Mouse (Mus musculus) liver, embryonic 14.5 days (tissue): ENCODE results near the gene Ulk3. TPM values are rescaled to one million over a fixed set of nuclear protein-coding genes. Genes with fewer than 3 reads are reported as not detected.
A peak's percentile ranks its signal among the peaks of the same experiment; 100 is the strongest.

ENCODE experiments used
- ATAC-seq: fragments of 200-750 bp; cut with Nextera tagmentation; 2 replicates; pipeline ENCODE4 v1.8.0; 2017; ENCODE audit warnings: moderate number of reproducible peaks, mild to moderate bottlenecking, moderate library complexity; ENCODE audit not compliant: insufficient read depth
- DNase-seq, 3 experiments: peaks; one replicate each; pipeline ENCODE4 v3.0.0-alpha.2; 2012 to 2013; ENCODE audit warnings: low read depth in 3 of 3, low spot score in 3 of 3
- H3K27ac ChIP-seq: fragments of 300-500 bp; sonication (generic); 2 replicates; pipeline ENCODE4 v1.5.1; 2014; ENCODE audit warnings: moderate library complexity, mild to moderate bottlenecking, control low read depth, inconsistent platforms
- H3K27me3 ChIP-seq: fragments of 300-500 bp; sonication (generic); 2 replicates; pipeline ENCODE4 v1.6.1; 2014; ENCODE audit warnings: mild to moderate bottlenecking, low read length, moderate library complexity; ENCODE audit not compliant: control insufficient read depth, insufficient read depth
- H3K36me3 ChIP-seq: fragments of 300-500 bp; sonication (generic); replicated peaks from 2 replicates; pipeline ENCODE4 v1.6.1; 2014; ENCODE audit warnings: low read depth; ENCODE audit not compliant: control insufficient read depth, insufficient read depth
- H3K4me1 ChIP-seq, 2 experiments: fragments of 200-500 bp in 1 of 2; fragments of 300-500 bp in 1 of 2; sonication (generic) in 1 of 2; replicated peaks; 2 replicates each; pipeline ENCODE4 v1.6.1; 2012 to 2014; ENCODE audit warnings: antibody characterized with exemption in 1 of 2, inconsistent platforms in 1 of 2, low read length in 1 of 2; ENCODE audit not compliant: control insufficient read depth in 2 of 2, insufficient read depth in 2 of 2
- H3K4me2 ChIP-seq: fragments of 300-500 bp; sonication (generic); 2 replicates; pipeline ENCODE4 v1.6.1; 2014; ENCODE audit warnings: low read depth, mild to moderate bottlenecking, control low read depth, moderate library complexity
- H3K4me3 ChIP-seq, 2 experiments: fragments of 200-500 bp in 1 of 2; fragments of 300-500 bp in 1 of 2; sonication (generic) in 1 of 2; 2 replicates each; pipeline ENCODE4 v1.5.1; 2012 to 2014; ENCODE audit warnings: low read depth in 2 of 2, low read length in 2 of 2, mild to moderate bottlenecking in 2 of 2, control low read depth in 1 of 2, inconsistent platforms in 1 of 2, moderate library complexity in 1 of 2; ENCODE audit not compliant: insufficient read depth in 1 of 2
- H3K9ac ChIP-seq: fragments of 300-500 bp; sonication (generic); replicated peaks from 2 replicates; pipeline ENCODE4 v1.6.1; 2014; ENCODE audit warnings: mild to moderate bottlenecking, control low read depth, moderate library complexity
- H3K9me3 ChIP-seq: fragments of 300-500 bp; sonication (generic); 2 replicates; pipeline ENCODE4 v1.6.1; 2016; ENCODE audit warnings: low read length, mixed read lengths; ENCODE audit not compliant: control insufficient read depth
- CTCF ChIP-seq: IDR thresholded peaks from 2 replicates; pipeline ENCODE4 v1.5.1; 2016; ENCODE audit warnings: antibody characterized with exemption, low read depth, control low read depth
- EP300 ChIP-seq: IDR thresholded peaks from 2 replicates; pipeline ENCODE4 v1.6.1; 2016; ENCODE audit warnings: antibody characterized with exemption, low read depth
- WGBS: fragments of 180-500 bp; shearing (Covaris S2); extraction: QIAGEN DNeasy Blood & Tissue Kit; methylation state at CpG from one replicate; pipeline ENCODE4 v1.1.7; 2014; ENCODE audit not compliant: insufficient replicate concordance; 5-methylcytosine and 5-hydroxymethylcytosine counted together
- polyA plus RNA-seq, 2 experiments: library from polyadenylated mRNA; depleted of rRNA in 1 of 2; stranded (reverse) in 1 of 2; unstranded in 1 of 2; fragments of >200 nt; fragmentation: Nextera tagmentation in 1 of 2; extraction: Ambion mirVana in 1 of 2; gene quantifications; 2 replicates each; pipeline versions ENCODE4 v1.2.1 to v1.2.3; 2012 to 2014

Gene Ulk3
- polyA plus RNA-seq, 2 experiments = 2.0 to 4.5 TPM

DNA sequence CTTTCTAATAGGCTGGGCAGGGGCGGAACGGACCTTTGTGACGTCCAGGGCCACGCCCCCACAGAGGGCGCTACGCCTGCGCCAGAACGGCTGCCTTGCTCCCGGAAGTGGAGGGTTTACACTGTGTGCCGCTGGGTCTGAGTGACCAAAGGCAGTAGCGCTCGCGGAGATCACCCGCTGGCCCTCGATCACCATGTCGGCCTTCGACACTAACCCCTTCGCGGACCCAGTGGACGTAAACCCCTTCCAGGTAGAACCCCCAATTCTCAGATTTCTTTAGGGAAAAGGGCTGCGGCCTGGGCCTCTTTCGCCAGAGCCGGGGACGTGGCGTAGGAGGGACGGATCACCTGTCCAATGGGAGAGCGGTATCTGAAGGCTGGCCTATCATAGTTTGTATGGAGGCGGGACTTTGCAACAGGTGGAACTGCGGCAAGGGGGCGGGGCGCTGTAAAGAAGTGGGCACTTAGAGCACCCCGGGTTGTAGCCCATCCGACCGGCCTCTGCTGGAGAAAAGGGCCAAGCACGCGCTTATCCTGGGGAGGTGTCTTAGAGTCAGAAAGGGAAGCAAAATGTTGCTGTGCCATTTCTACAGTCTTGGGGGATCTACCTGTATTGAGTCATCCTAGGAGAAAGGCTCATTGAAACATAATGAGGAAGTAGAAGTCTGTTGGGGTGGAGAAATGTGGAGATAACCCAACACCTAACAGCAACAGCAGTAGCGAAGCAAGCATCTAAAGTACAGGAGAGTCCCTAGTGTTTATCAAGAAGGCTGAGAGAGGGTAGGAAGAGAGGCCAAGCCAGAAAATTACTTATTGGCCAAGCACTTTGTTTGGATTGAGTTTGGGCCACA lies 28.2 kb upstream of the Ulk3 start, which contains the start of gene Scamp2:
Gene Scamp2, plus strand, starts transcription at position 83 of the 850 bp plus-strand sequence.
- no peaks in the 10 kb centered on the region for H3K36me3 ChIP-seq
- under 1% methylated on average over 37 of the region's 37 CpGs for WGBS
- H3K4me2 ChIP-seq = peak within 1 kb of the TSS; percentile 88
- TF ChIP-seq CTCF (peak; percentile 50), EP300 (no peak)
- DNase-seq (peak; percentile 84 to 88 (median 86)), ATAC-seq (peak; percentile 99)
- H3K4me1 ChIP-seq = peaks cover 16 to 18% of the 10 kb centered on the region in 2 experiments
- peak within 1 kb of the TSS; percentile 74 to 76 for H3K4me3 ChIP-seq
- peak within 1 kb of the TSS; percentile 47 for H3K27ac ChIP-seq
- peak within 1 kb of the TSS; percentile 70 for H3K9ac ChIP-seq
- H3K27me3 ChIP-seq = no peaks in the 10 kb centered on the region
- no peaks in the 10 kb centered on the region for H3K9me3 ChIP-seq

DNA sequence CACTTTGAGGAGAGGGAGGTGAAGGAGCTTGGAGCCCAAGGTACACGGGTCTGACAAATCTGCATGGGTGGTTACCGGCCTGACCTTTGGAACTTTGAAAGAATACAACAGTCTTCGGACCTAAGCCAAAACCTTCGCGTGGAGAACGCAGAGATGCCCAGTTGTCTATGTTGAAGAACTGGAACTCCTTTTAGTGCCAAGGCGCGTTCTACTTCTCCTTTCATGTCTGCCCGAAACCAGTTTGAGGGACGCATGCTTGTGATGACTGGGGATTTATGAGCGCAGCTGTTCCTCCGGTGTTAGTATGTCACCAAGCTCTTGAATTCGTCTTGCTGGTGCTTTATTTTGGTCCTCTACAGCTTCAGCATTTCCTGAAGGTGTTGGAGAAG lies 27.5 kb upstream of the Ulk3 start:
- Histone ChIP-seq H3K4me2 (peak overlapping the region; percentile 88), H3K9ac (no peak overlapping the region; the same call in 1 of the 2 replicates), H3K4me1 (peaks cover 16 to 18% of the 10 kb centered on the region in 2 experiments), H3K4me3 (peak overlapping the region; percentile 74 to 76), H3K36me3 (no peaks in the 10 kb centered on the region), H3K27ac (peak overlapping the region; percentile 21; the same call in 1 of the 2 replicates), H3K9me3 (no peaks in the 10 kb centered on the region), H3K27me3 (no peaks in the 10 kb centered on the region)
- no peak for DNase-seq
- no peak for ATAC-seq
- TF ChIP-seq EP300 (no peak), CTCF (no peak)
- WGBS = 58% methylated on average over 13 of the region's 13 CpGs

DNA sequence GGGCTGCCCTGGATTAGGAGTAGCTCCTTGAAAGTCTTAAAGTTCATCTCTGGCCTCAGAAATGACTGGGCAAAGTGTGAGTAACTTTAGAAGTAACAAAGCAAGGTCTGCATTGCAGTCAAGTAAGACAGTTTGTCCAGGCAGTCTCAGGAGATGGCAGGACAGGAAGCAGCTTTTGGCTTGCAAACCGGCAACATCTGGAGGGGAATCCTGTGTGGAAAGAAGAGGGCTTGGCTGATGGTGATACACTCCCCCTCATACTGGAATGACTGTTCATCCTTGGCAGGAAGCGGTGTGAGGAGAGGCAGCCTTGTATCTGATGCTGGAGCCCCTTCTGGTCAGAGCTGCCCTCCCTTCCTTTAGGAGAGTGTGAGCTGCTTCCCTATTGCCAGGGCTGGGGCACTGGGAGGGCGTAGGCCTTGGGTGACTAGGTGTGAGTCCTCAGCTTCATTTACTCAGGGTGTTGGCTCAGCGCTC lies 26.3 kb upstream of the Ulk3 start:
- H3K27ac ChIP-seq = no peak overlapping the region
- H3K9ac ChIP-seq = no peak overlapping the region; the same call in 1 of the 2 replicates
- ATAC-seq (no peak), DNase-seq (no peak)
- H3K4me1 ChIP-seq = peaks cover 16 to 18% of the 10 kb centered on the region in 2 experiments
- TF ChIP-seq CTCF (no peak), EP300 (no peak)
- H3K9me3 ChIP-seq = no peaks in the 10 kb centered on the region
- no peak overlapping the region for H3K4me3 ChIP-seq
- H3K27me3 ChIP-seq = no peaks in the 10 kb centered on the region
- no peaks in the 10 kb centered on the region for H3K36me3 ChIP-seq
- peak overlapping the region; percentile 88 for H3K4me2 ChIP-seq
- WGBS = 37% methylated on average over 4 of the region's 4 CpGs

DNA sequence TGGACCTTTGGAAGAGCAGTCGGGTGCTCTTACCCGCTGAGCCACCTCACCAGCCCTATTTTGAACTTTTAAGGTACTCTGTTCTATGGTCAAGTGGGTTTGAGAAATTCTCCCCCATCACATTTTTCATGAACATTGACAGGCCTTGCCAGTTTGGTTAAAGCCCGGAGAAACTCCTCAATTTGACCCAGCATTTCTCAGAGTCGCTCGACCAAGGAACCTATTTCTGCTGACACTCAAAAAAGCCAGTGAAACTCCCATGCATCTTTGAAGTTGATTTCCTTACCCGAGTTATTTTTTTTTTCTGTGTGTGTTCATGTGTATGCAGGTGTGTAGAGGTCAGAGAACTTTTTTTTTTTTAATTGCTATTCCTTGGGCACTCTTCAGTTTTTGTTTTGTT lies 24.6 kb upstream of the Ulk3 start:
- Histone ChIP-seq H3K36me3 (no peaks in the 10 kb centered on the region), H3K27me3 (no peaks in the 10 kb centered on the region), H3K9me3 (no peaks in the 10 kb centered on the region), H3K4me2 (no peak overlapping the region), H3K4me1 (peaks cover 16 to 18% of the 10 kb centered on the region in 2 experiments), H3K9ac (no peak overlapping the region), H3K4me3 (no peak overlapping the region), H3K27ac (no peak overlapping the region)
- ATAC-seq = no peak
- 75% methylated on average over 6 of the region's 6 CpGs for WGBS
- no peak for TF ChIP-seq EP300
- TF ChIP-seq CTCF = no peak
- no peak for DNase-seq

DNA sequence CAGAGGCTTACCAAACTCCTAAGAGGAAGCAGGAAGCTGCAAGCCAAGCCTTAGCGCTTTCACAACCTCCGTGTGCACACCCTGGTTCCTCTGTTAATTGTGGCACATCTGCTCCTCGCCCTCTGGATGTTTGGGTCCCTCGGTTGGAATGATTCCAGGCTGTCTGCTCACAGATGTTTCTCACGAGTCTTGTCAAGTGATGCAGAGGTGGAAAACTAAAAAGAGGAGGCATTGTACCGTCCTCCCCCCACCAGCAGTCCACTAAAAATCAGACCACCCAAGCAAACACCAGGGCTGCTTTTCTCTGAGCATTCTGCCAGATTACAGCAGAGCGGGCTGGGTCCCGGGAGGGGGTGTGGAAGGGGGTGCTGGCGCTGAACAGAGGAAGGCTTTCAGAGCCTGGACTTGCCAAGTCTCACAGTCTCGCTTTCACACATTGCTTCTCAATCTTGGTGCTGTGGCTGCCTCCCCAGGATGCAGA lies 23.5 kb upstream of the Ulk3 start:
- Histone ChIP-seq H3K4me2 (no peak overlapping the region), H3K4me3 (no peak overlapping the region), H3K27ac (no peak overlapping the region), H3K4me1 (peaks cover 11 to 12% of the 10 kb centered on the region in 2 experiments), H3K9me3 (no peaks in the 10 kb centered on the region), H3K36me3 (0 out of 2 replicates have a peak, but pooled peaks cover 2% of the 10 kb centered on the region), H3K9ac (no peak overlapping the region), H3K27me3 (no peaks in the 10 kb centered on the region)
- DNase-seq (no peak), ATAC-seq (no peak)
- TF ChIP-seq CTCF (no peak), EP300 (no peak)
- 52% methylated on average over 10 of the region's 10 CpGs for WGBS
